Mouse (Mus musculus): Measurements from ENCODE around the gene Podn.

- TF ChIP-seq CTCF (IDR thresholded peaks at IDR 0.05; ENCODE audit: control insufficient read depth, insufficient read depth, insufficient read length) (no peak), MAX (IDR thresholded peaks at IDR 0.05) (no peak), MYOG (IDR thresholded peaks at IDR 0.05; ENCODE audit: control insufficient read depth, extremely low read depth, insufficient read length) (no peak), MYOD1 (IDR thresholded peaks at IDR 0.05; ENCODE audit: control insufficient read depth, insufficient read length, low read depth) (no peak), USF1 (IDR thresholded peaks at IDR 0.05; ENCODE audit: low read depth) (no peak)
These were observed 76.1 kb downstream of the Podn start for GRCm38 (mm10) chr4:108020178-108020577.
